Mouse (Mus musculus) G1E (cell line): ENCODE results near the gene Gss. TPM values are rescaled to one million over a fixed set of nuclear protein-coding genes. Genes with fewer than 3 reads are reported as not detected.
"Not testable (repeated sequence)": the region's sequence is repeated elsewhere in the genome, so short reads cannot be mapped to it uniquely, and the experiment has no call there.

Experiments
- ATAC-seq: 2 replicates; pipeline ENCODE4 v1.8.0; 2016; ENCODE audit warnings: mild to moderate bottlenecking; ENCODE audit not compliant: insufficient number of reproducible peaks, poor library complexity, low FRiP score, severe bottlenecking; ENCODE audit errors: extremely low read depth
- DNase-seq: peaks from one replicate; pipeline ENCODE4 v3.0.0; 2012; ENCODE audit warnings: low spot score
- H3K27me3 ChIP-seq: 2 replicates; pipeline ENCODE4 v1.6.1; 2012; ENCODE audit warnings: mild to moderate bottlenecking, low read length, inconsistent platforms; ENCODE audit not compliant: insufficient read depth
- H3K36me3 ChIP-seq: replicated peaks from 2 replicates; pipeline ENCODE3; 2012; ENCODE audit warnings: mild to moderate bottlenecking, inconsistent platforms
- H3K4me1 ChIP-seq: 2 replicates; pipeline ENCODE4 v1.6.1; 2012; ENCODE audit warnings: low read depth, low read length, inconsistent platforms, mixed read lengths; ENCODE audit not compliant: insufficient read depth
- H3K4me3 ChIP-seq: 2 replicates; pipeline ENCODE4 v1.5.1; 2012; ENCODE audit warnings: low read depth, mild to moderate bottlenecking, inconsistent platforms, low read length, moderate library complexity, mixed read lengths
- H3K9me3 ChIP-seq: replicated peaks from 2 replicates; pipeline ENCODE4 v1.6.1; 2012; ENCODE audit warnings: inconsistent platforms
- CTCF ChIP-seq: IDR thresholded peaks from 2 replicates; pipeline ENCODE4 v1.5.1; 2012; ENCODE audit warnings: low read depth, low read length, inconsistent platforms, mixed read lengths
- GATA1 ChIP-seq: IDR thresholded peaks from 2 replicates; pipeline ENCODE4 v1.6.1; 2012; ENCODE audit warnings: borderline replicate concordance, low read length, inconsistent platforms, mixed read lengths
- GATA2 ChIP-seq: IDR thresholded peaks from 2 replicates; pipeline ENCODE4 v1.6.1; 2012; ENCODE audit warnings: low read depth, low read length, inconsistent platforms, borderline replicate concordance
- POLR2AphosphoS5 ChIP-seq: IDR thresholded peaks from 2 replicates; pipeline ENCODE4 v1.6.1; 2012; ENCODE audit warnings: low read depth, low read length, inconsistent platforms; ENCODE audit not compliant: insufficient replicate concordance
- TAL1 ChIP-seq: conservative IDR thresholded peaks from 2 replicates; pipeline ENCODE4 v1.6.1; 2012; ENCODE audit warnings: low read depth, low read length, inconsistent platforms, mixed read lengths
- polyA plus RNA-seq: library from polyadenylated mRNA; stranded (reverse); fragments of >175 nt; gene quantifications from 2 replicates; pipeline ENCODE4 v1.2.3, GENCODE M21; 2012
- total RNA-seq, 2 experiments: library from RNA; stranded (forward) in 1 of 2; stranded (reverse) in 1 of 2; fragments of 200-1000 nt in 1 of 2; fragments of >200 nt in 1 of 2; fragmentation: Nextera tagmentation in 1 of 2; gene quantifications; 2 replicates each; pipeline ENCODE4 v1.2.3; 2014 to 2017

Gss gene
- total and polyA plus RNA-seq, 3 experiments: 7.3 to 22.0 (median 14.6) TPM

DNA sequence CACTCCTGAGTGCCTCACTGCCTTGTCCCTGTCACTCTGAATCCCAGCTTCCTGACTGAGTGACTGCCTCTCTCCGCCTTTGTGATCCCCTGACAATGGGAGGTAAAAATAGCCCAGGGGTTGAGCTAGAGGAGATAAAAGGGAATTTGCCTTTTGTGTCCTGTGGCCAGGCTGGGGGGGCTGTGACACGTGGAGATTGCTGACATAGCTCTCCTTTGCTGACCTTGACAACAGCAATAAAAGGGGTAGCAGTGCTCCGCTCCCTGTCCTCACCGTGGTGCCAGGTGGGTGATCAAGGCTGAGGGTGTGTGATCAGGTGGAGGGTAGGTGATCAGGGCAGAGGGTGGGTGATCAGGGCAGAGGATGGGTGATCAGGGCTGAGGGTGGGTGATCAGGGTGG lies 18.4 kb upstream of the Gss start, which contains the start of gene Myh7b:
Gene Myh7b (plus strand): TSS at position 235 of the 400 bp plus-strand sequence.
- Histone ChIP-seq H3K4me1 (peaks cover 56% of the 10 kb centered on the region), H3K4me3 (no peak within 1 kb of the TSS)

DNA sequence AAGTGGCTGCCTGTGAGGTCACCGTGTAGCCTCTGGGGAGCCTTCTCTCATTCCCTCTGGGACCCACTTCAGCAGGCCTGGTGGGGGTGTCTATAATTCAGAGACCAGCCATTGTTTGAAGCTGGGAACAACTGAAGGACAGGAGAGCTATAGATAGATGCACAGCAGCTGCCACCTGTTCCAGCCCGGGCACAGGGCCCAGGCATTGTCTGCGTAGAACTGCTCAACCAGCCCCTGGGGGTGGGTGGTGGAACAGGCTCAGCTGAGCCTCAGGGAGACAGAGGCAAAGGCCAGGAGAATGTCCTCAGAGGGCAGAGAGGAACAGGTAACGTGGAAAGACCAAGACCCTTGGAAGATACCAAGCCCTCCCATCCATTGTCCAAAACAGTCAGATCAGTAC lies 13.8 kb upstream of the Gss start:
- Histone ChIP-seq H3K9me3 (peaks cover 9% of the 10 kb centered on the region), H3K36me3 (no peaks in the 10 kb centered on the region), H3K27me3 (no peaks in the 10 kb centered on the region), H3K4me1 (peaks cover 49% of the 10 kb centered on the region), H3K4me3 (no peak overlapping the region)
- DNase-seq (no peak), ATAC-seq (no peak)
- TF ChIP-seq CTCF (no peak), GATA2 (no peak), GATA1 (no peak), POLR2AphosphoS5 (no peak), TAL1 (no peak)

More for the DNA sequence above, 18.4 kb upstream of the Gss start, which contains the start of gene Myh7b:
- Histone ChIP-seq H3K27me3 (no peaks in the 10 kb centered on the region), H3K36me3 (no peaks in the 10 kb centered on the region), H3K9me3 (peaks cover 9% of the 10 kb centered on the region)
- TF ChIP-seq GATA1 (no peak), CTCF (no peak), GATA2 (no peak), TAL1 (no peak), POLR2AphosphoS5 (no peak)
- ATAC-seq (no peak), DNase-seq (no peak)

DNA sequence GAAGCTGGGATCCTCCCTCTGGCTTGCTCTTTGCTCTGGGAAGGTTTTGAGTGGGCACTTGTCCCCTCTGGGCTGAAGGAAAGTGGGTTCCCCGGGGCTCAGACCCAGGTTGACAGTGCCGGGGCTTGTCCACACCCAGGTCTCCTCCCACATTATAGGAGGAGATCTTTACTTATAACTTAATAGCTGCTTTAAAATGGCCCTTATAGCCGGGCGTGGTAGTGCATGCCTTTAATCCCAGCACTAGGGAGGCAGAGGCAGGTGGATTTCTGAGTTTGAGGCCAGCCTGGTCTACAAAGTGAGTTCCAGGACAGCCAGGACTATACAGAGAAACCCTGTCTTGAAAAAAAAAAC lies 12.6 kb upstream of the Gss start:
- peaks cover 44% of the 10 kb centered on the region for H3K4me1 ChIP-seq
- H3K27me3 ChIP-seq, H3K9me3 ChIP-seq, ATAC-seq, H3K36me3 ChIP-seq, DNase-seq: not testable (repeated sequence)
- peak overlapping the region; percentile 39; the same call in 1 of the 2 replicates for H3K4me3 ChIP-seq

DNA sequence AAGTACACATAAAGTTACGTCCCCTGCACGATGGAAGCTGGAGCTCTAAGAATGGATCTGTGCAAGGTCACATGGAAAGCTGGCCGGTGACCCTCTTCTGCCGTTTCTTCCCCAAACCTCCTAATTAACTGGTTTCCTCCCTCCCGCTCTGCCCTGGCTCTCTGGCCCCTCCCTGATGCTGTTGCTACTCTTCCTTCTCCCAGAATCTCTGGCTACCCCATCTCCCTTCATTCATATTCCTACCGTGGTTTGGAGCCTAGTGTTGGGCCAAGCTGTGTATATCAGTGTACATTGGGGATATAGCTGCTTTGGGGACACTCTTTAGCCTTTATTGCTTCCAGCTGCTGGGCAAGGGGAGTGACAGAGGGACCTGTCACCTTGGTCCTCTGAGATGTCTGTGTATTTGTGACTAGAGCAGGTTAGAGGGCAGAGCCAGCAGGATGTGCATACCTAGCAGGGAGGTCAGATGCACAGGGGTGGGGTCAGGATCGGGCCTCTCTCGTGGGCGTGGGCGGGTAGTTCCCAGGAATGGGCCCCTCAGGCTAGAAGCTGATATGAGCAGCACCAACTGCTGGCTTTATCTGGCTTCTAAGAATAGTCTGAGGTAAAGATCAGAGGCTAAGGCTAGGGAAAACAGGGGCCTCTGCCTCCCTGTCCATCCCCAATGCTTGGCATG lies 12.1 kb upstream of the Gss start:
- H3K27me3 ChIP-seq: no peaks in the 10 kb centered on the region
- DNase-seq (no peak), ATAC-seq (no peak)
- H3K4me1 ChIP-seq: peaks cover 44% of the 10 kb centered on the region
- H3K9me3 ChIP-seq: peaks cover 9% of the 10 kb centered on the region
- H3K36me3 ChIP-seq: no peaks in the 10 kb centered on the region
- TF ChIP-seq TAL1 (no peak), POLR2AphosphoS5 (no peak), GATA1 (no peak), CTCF (no peak), GATA2 (no peak)
- H3K4me3 ChIP-seq: peak overlapping the region; percentile 39; the same call in 1 of the 2 replicates

DNA sequence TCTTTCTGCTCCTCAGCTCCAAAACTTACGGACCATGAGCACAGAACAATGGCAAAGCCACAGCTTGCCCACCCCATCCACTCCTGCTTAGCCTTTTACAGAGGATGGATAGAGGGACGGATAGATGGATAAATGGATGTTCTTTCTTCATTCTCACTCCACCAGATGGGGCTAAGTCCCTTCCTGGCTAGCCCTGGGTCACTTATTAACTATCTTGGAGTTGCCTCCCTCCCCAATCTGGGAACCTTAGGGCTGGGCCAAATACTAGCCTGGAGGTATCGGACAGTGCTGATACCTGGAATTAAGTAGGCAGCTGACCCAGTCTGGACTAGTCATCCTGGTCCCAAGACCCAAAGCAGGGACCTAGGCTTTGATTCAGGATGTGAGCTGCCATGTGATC lies 11.1 kb upstream of the Gss start:
- Histone ChIP-seq H3K4me3 (no peak overlapping the region), H3K27me3 (no peaks in the 10 kb centered on the region), H3K9me3 (peaks cover 9% of the 10 kb centered on the region), H3K36me3 (no peaks in the 10 kb centered on the region), H3K4me1 (peaks cover 47% of the 10 kb centered on the region)
- ATAC-seq (no peak), DNase-seq (no peak)
- TF ChIP-seq CTCF (no peak), GATA1 (no peak), POLR2AphosphoS5 (no peak), TAL1 (no peak), GATA2 (no peak)

DNA sequence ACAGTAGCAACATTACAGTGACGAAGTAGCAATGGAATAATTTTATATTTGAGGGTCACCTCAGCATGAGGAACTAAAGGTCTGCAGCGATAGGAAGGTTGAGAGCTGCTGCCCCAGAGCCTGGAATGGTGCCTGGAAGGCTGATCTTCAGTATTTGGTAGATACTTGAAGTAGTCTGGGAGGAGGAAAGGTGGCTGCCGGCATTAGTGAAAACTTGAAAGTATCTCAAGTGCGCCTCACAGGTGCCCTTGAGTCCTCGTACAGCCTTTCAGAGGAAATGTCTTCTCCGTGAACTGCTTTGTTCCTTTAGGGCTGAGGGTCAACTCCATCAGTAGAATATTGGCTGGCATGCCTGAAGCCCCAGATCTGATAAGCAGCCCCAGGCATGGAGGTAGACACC lies 2.9 kb upstream of the Gss start:
- no peaks in the 10 kb centered on the region for H3K9me3 ChIP-seq
- ATAC-seq (no peak), DNase-seq (no peak)
- H3K27me3 ChIP-seq: no peaks in the 10 kb centered on the region
- peaks cover 4% of the 10 kb centered on the region for H3K36me3 ChIP-seq
- no peak for TF ChIP-seq TAL1
- peaks cover 67% of the 10 kb centered on the region for H3K4me1 ChIP-seq
- H3K4me3 ChIP-seq: no peak overlapping the region

DNA sequence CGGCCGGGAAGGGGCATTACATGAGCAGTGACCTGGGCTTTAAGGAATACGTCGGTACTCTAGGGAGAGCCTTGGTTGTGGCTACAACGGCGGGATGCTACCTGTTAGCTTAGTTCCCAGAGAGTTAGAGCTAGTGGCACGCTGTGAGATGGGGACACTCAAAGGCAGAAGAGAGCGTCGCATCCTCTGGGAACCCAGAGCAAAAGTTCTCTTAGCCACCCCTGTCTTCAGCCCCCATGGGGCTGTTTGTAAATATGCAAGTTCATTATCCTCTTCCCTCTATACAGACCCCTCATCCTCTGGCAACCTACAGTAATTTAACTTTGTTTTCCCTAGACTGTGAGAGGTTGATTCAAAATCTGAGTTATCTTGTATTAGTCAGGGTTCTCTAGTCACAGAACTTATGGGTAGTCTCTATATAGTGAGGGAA lies 259 bp upstream of the Gss start:
- Histone ChIP-seq H3K9me3 (no peaks in the 10 kb centered on the region), H3K27me3 (no peaks in the 10 kb centered on the region), H3K4me3 (peak overlapping the region; percentile 79), H3K4me1 (peaks cover 79% of the 10 kb centered on the region), H3K36me3 (peaks cover 14% of the 10 kb centered on the region)
- TF ChIP-seq TAL1: no peak
- TF ChIP-seq GATA2: no peak
- no peak for TF ChIP-seq CTCF
- TF ChIP-seq POLR2AphosphoS5: no peak
- TF ChIP-seq GATA1: no peak
- DNase-seq (no peak), ATAC-seq (no peak)
